Mouse (Mus musculus): ENCODE measurements around the gene Mettl16.
A peak's percentile ranks its signal among the peaks of the same experiment; 100 is the strongest.

DNA sequence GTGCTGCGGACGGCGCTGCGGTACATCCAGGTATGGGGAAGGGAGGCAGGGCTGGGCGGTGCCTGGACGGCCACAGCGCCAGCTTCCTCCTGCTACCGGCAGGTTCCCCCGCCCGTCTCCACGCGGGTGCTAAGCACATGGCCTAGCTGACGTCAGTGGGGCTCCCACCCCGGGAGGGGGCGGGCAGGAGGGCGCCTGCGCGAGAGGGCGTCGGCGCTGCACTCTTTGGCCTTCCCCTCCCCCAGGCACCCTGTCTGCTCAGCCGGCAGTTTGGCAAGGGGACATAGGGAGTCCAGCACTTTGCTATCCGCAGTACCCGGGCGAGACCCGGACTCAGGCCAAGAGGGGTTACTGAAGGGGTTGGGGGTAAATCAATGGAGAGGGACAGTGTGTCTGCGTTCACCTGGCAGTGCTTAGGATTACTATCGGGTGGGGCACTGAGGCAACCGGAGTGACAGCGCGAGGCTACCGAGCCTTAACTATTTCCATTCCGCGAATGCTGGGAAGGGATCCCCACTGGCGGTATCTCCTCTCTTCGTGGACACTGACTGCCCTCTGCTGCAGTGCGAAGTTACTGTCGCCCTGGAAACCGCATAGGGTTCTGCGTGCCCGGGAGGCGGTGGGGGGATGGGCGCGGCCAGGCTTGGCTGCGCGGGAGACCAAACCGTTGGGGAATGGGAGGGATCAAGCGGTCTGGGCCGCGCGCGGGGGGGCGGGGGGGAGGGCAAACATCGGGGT is 67.2 kb downstream of the Mettl16 start:
- TF ChIP-seq POLR2A (IDR thresholded peaks at IDR 0.05; ENCODE audit: borderline replicate concordance, extremely low read depth, insufficient read depth, insufficient read length, poor library complexity, severe bottlenecking) (no peak), CTCF (IDR thresholded peaks at IDR 0.05; ENCODE audit: borderline replicate concordance, extremely low read depth, insufficient read depth, insufficient read length) (peak; percentile 14; the same call in 1 of the 2 replicates)

Data from brain, embryonic 14.5 days (tissue).